Mouse (Mus musculus) megakaryocyte progenitor cell, adult 5-6 weeks (primary cell): ENCODE results near the gene Plvap. TPM values are rescaled to one million over a fixed set of nuclear protein-coding genes. Genes with fewer than 3 reads are reported as not detected.

Experiments
- ATAC-seq: replicated peaks from 2 replicates; pipeline ENCODE4 v1.8.0; 2016; ENCODE audit warnings: mild to moderate bottlenecking, moderate TSS enrichment, inconsistent platforms; ENCODE audit not compliant: poor library complexity
- total RNA-seq, 2 experiments: library from RNA; stranded (forward) in 1 of 2; stranded (reverse) in 1 of 2; fragments of 157-497, 149-512 nt in 1 of 2; fragments of 200-1000 nt in 1 of 2; gene quantifications; 2 replicates each; pipeline versions ENCODE4 v1.2.3 to v1.2.4; 2015 to 2017

Plvap gene
- total RNA-seq (2015) (0.67 and 0.76 TPM in 2 replicates), total RNA-seq (2017) (0.71 and 2.7 TPM in 2 replicates)

- ATAC-seq: peak; percentile 86
Measured at GRCm38 (mm10) chr8:71511644-71512043, at the start of gene Plvap. Gene Plvap, minus strand, starts transcription at chr8:71511752.

DNA sequence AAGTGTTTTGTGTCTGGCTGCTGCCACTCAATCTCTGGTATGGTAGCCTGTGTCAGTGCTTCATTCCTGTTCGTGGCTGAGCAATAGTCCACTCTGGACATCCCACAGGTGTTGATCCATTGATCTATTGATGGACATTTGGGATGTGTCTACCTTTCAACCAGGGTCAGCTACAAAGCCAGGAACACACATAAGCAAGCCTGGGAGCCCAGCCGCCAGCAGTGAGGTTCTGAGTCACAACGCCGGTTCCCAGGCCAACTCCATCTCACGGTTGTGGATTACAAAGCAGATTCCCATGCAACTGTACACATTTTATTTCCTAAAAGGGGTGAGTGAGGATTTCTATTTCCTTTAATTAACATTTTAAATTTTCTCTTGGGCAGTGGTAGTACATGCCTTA lies 49.2 kb upstream of the Plvap start:
- ATAC-seq: no peak

DNA sequence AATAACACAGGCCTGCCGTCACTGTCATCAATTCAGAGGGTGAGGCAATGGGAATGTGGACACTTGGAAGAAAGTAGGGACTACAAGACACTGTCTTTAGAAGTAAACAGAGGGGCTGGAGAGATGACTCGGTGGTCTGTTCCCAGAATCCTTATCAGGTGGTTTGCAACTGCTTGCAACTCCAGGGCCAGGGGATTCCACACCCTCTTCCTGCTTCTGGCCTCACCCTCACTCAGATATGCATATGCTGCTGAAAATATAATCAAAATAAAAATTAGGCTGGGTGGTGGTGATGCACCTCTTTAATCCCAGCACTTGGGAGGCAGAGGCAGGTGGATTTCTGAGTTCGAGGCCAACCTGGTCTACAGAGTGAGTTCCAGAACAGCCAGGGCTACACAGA lies 48.5 kb upstream of the Plvap start:
- ATAC-seq: no peak

- ATAC-seq: peak; percentile 72
Measured at GRCm38 (mm10) chr8:71558958-71559690, 47.6 kb upstream of the Plvap start.

DNA sequence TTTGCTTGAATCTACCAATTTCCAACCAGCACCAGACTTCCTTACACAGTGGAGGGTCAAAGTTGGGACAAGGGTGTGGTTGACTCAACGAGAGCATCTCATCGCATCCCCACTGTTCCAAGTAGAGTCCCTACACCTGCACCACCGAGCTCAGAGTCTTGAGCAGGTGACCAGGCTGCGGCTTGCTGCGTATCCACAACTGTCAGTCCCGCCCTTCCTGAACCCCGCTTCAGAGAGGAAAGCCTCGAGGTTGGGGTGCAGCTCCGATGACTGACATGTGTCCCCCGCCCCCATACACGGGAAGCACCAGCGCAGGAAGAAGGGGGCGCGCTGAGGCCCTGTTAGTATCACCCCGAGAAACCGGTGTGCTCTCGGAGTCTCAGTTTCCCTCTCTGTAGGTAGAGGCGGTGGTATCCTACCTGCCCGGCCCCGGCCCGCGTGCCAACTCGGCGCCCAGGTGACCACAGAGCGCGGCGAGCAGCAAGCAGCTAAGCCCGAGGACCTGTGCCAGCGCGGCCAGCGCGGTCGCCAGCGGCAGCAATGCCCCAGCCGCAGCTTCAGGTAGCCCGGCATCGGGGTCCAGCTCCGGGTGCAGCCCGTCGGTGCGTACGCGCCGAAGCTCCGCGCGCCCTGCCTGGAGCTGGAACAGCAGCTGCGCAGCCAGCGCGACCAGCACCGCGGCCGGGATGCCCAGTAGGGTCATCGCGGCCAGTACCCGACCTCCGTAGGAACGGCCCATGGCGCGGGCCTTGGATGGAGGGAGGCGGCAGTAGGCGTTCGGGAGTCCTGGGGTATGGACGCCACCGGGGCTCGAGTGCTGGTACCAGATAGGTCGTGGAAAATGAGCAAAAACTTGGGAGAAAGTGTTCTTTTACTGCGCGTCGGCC lies 46.8 kb upstream of the Plvap start, which contains the start of gene Tmem221:
Gene Tmem221 (minus strand): TSS at position 801 of the 887 bp plus-strand sequence.
- no peak for ATAC-seq

GRCm38 (mm10) chr8:71554644-71555043 lies 43.1 kb upstream of the Plvap start:
- no peak for ATAC-seq

DNA sequence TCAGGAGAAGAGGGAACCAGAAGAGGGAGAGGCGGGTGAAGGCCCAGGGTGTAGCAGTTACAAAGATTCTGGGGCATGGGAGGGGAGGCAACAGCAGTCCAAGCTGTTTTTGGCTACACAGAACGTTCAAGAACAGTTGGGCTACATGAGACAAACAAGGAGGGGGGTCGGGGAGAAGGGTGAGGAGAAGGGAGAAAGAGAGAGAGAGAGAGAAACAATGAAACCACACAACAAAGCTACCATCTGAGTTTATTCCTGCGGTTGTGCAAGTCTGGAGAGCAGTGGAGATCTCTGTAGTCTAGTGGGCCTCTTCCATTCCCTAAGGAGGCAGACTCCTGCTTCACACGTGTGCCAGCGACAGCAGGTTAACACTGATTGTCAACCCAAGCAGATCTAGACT lies 42.4 kb upstream of the Plvap start:
- no peak for ATAC-seq

GRCm38 (mm10) chr8:71552770-71553169 lies 41.2 kb upstream of the Plvap start:
- no peak for ATAC-seq

- ATAC-seq: no peak
Measured at GRCm38 (mm10) chr8:71550754-71551153, 39.2 kb upstream of the Plvap start.

- ATAC-seq: no peak
Measured at GRCm38 (mm10) chr8:71547590-71547989, 36.0 kb upstream of the Plvap start.

DNA sequence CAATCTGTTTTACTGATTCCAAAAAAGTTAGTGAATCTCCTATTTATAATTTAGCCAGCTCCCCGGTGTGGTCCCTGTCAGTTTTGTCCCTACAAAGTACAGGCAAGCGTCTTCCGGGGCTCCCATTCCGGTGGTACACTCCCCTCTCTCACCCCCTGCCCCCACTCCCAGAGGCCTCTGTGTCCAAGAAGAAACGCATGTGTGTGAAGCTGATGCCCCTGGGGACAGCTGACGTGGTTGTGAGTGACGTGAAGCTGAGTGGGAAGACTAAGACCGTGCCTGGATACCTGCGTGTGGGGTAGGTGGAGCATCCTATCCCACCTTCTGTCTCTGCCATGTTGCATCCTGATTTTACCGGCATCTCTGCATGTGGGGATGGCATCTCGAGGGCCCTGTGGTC lies 33.5 kb upstream of the Plvap start:
- no peak for ATAC-seq

DNA sequence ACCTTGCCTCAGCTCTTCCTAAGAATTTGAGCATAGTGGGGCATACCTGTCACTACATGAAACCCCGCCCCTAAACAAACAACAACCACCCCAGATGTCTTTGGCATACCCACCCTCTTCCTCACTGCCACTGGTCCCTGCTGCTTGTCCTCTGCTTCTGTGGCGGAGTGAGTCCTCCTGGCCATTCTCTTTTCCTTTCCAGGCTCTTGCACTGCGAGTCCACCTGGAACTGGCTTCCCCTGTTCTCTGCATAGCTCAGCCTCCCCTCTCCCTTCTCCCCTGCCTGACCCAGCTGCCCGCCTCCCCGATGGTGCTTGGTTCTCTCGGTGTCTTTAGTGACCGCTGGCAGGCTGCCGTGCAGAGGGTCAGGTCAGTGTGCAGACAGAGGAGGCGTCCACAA lies 32.2 kb upstream of the Plvap start:
- ATAC-seq: no peak

GRCm38 (mm10) chr8:71542632-71543343 lies 31.2 kb upstream of the Plvap start, which contains the start of gene Mvb12a:
Gene Mvb12a, plus strand, starts transcription at chr8:71542922.
- ATAC-seq: peak; percentile 97

DNA sequence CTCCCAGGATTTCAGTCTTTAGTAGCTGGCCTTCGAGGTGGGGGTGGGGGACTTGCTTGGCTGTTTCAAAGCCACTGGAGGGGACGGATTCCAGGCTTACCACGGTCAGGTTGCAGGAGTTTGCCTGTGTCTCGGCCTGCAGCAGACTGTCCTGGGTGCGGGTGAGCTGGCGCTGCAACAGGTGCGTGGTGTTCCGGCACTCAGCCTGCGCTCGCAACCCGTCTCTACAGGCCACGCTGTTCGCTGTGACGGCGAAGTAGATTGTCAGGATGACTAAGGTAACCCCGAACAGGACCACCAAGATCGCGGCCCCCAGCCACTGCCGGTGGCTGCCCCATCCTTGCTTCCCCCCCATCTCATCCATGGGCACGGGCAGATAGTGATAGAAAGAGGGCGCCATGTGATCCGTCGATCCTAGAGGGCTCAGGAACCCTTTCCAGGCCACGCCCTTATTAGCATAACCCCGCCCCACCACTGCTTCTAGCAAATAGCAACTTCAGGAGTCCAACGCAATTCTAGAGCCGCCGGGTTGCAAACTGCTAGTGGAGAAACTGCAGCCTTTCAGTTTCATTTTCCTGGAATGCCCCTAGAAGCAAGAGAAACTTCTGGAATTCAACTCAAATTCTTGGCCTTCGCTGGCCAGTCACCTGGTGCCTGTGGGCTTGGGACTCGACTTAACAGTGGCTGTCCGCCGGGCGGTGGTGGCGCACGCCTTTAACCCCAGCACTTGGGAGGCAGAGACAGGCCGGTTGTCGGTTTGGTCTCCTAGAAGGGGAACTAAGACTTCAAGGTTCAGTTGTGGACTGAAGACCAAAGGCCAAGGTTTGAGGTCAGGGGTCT lies 25.7 kb upstream of the Plvap start, which contains the start of gene Bst2:
Gene Bst2 (minus strand): TSS at position 429 of the 840 bp plus-strand sequence.
- ATAC-seq: peak; percentile 95

- ATAC-seq: peak; percentile 51
Measured at GRCm38 (mm10) chr8:71535663-71536062, 24.1 kb upstream of the Plvap start.

- ATAC-seq: no peak
Measured at GRCm38 (mm10) chr8:71534263-71534810, 22.8 kb upstream of the Plvap start.

DNA sequence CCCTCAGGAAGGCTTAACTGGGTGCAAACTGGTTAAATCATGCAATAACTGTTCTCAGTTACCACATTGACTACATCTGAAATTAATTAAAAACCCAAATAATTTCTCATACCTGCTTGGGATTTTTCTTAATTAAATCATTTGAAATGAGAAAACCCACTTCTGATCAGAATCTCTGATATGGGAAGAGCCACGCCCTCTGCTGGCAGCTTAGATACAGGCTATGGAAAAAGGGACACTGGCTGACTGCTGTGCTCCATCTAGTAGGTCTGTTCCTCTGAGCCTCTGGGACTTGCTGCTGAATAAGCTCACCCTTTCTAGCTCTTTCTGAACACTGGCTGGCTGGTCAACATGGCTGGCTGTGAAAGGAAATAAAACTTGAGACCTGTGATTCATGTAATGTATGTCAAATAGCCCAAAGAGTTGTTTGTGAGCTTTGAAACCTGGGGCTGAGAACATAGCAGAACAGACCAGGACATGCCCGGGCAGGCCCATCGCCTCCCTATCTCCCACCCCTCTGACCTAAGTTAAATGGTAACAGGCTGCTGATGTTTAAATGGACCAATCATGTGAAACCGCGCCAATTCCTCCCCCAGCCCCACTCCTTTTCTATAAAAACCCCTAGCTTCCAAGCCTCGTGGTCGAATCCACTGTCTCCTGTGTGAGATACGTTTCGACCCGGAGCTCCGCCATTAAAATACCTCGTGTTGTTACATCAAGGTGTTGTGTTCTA lies 19.3 kb upstream of the Plvap start:
- ATAC-seq: peak; percentile 42; the same call in 1 of the 2 replicates

DNA sequence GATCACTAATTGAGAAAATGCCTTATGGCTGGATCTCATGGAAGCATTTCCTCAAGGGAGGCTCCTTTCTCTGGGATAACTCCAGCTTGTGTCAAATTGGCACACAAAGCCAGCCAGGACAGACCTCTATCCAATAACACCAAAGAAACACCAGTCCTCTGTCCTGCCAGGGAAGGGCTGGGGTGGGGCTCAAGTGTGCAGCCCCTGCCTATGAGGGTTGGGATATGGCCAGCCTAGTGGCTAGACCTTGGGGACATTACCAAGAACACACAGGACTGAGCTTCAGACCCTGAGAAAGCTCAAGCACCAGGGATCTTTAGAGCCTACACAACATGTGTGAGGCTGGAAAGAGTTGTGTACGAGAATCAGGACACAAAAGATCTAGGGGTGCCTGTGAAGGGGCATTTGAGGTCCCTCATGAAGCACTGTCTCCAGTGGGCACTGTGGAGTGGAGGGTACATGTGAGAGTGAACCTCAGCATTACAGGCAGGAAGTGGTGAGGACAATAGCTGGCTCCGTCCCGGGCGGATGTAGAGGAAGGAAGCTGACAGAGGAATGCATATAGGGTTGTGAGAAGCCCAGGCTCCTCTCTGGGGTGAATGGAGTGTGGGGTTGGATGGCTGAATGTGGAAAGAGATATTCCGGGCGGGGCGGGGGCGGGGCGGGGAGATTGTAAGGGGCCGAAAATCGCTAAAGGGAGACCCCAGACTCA lies 17.0 kb upstream of the Plvap start:
- peak; percentile 90 for ATAC-seq
